Mouse (Mus musculus): ENCODE results near the gene Pgs1. TPM values are rescaled to one million over a fixed set of nuclear protein-coding genes. Genes with fewer than 3 reads are reported as not detected.
A peak's percentile ranks its signal among the peaks of the same experiment; 100 is the strongest.

Pgs1 gene
- polyA plus RNA-seq, 1 experiment from 2014 or later, result 60.7 TPM

DNA sequence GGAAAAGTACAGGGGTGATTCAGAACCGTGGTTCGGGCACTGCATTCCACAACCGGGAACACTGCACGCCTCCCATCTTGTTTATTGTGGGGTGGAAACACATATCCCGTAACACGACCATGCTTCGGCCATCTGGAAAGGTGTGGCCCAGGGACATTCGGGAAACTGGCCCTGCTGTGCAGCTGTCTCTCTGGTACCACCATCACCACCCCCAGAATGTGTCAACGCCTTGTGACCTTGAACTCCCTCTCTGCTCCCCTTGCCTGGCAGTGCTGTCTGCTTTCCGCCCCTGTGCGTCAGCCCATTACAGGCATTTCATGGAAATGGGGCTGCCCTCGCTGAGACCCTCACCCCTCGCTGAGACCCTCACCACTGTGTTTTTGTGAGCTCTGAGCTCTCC lies 48.3 kb downstream of the Pgs1 start:
- Histone ChIP-seq H3K4me2 (no peak overlapping the region), H3K9ac (replicated peaks) (no peak overlapping the region), H3K36me3 (peaks cover 11% of the 10 kb centered on the region; the same call in 1 of the 2 replicates), H3K27me3 (replicated peaks) (no peaks in the 10 kb centered on the region), H3K4me1 (no peaks in the 10 kb centered on the region), H3K9me3 (replicated peaks) (peaks cover 4% of the 10 kb centered on the region; the same call in 1 of the 2 replicates), H3K4me3 (replicated peaks) (no peak overlapping the region), H3K27ac (replicated peaks) (no peak overlapping the region)
- ATAC-seq (ENCODE audit: low FRiP score), result no peak
- 87% methylated on average over 13 of the region's 13 CpGs for WGBS

DNA sequence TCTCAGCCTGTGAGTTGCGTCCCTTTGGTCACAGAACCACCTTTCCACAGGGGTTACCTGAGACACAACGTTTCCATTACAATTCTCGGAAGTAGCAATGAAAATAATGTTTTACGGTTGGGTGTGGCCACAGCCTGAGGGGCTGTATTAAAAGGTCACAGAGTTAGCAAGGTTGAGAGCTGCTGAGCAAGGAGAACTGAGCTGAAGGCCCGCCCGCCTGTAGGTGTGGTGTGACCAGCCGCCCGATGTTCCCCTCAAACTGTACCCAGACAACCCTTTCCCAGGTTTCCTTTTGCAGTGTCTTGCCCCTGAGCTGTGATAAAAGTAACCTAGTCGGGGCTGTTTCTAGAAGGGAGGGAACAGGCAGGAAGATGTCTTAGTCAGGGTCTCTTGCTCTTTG lies 49.0 kb downstream of the Pgs1 start:
- Histone ChIP-seq H3K4me1 (no peaks in the 10 kb centered on the region), H3K36me3 (peaks cover 11% of the 10 kb centered on the region; the same call in 1 of the 2 replicates), H3K27ac (replicated peaks) (no peak overlapping the region), H3K27me3 (replicated peaks) (no peaks in the 10 kb centered on the region), H3K9ac (replicated peaks) (no peak overlapping the region), H3K4me3 (replicated peaks) (no peak overlapping the region), H3K4me2 (no peak overlapping the region), H3K9me3 (replicated peaks) (peaks cover 4% of the 10 kb centered on the region; the same call in 1 of the 2 replicates)
- 78% methylated on average over 9 of the region's 9 CpGs for WGBS
- no peak for ATAC-seq (ENCODE audit: low FRiP score)

DNA sequence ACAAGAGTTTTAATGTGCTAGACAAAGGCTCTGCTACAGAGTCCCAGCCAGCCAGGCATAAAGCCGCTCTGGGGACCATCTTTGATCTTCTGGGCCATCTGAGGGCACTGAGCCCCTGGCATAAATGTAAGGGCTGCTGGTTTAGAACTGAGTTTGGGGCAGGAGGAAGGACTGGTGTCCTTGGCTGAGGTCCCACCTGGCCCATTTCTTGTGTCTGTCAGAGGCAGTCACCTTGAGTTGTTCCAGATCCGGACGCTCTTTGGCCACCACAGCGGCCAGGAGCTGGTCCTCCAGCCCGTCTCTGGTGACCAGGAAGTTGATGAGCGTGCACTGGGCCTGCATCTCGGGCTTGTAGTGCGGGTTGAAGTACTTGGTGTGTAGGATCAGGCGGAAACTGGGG lies 56.7 kb downstream of the Pgs1 start:
- H3K4me3 ChIP-seq (replicated peaks), result no peak overlapping the region
- H3K9me3 ChIP-seq (replicated peaks), result no peaks in the 10 kb centered on the region
- WGBS, result 89% methylated on average over 9 of the region's 9 CpGs
- H3K27ac ChIP-seq (replicated peaks), result no peak overlapping the region
- no peaks in the 10 kb centered on the region for H3K36me3 ChIP-seq
- H3K9ac ChIP-seq (replicated peaks), result no peak overlapping the region
- H3K27me3 ChIP-seq (replicated peaks), result no peaks in the 10 kb centered on the region
- H3K4me1 ChIP-seq, result peaks cover 13% of the 10 kb centered on the region; the same call in 1 of the 2 replicates
- no peak for ATAC-seq (ENCODE audit: low FRiP score)
- no peak overlapping the region for H3K4me2 ChIP-seq

DNA sequence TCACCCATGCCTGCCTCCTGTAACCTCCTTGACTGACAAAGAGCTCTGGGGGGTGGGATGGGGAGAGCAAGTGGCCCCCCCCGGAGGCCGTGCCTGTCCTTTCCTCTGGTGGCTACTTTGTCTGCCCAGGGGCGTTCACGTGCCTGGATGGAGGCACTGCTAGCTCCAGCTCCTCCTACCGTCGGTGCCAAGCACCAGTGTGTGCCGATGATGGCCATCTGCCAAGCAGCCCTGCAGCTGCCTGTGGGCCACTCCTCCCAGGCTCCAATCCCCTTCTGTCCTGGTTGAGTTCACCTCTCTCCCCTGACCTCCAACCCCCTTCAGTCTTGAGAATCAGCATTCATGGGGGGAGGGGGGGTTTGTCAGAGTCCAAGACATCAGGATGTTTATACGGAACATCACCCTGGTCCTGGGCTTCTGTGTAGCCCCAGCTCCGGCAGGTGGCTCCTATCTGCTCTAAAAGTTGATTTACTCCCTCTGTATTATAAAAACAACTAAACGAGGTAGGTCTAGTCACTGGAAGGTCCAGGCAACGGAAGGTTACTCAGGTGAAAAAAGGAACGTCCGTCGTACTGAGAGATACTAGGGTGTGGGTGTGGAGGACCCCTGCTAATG lies 57.3 kb downstream of the Pgs1 start:
- Histone ChIP-seq H3K27me3 (replicated peaks) (no peaks in the 10 kb centered on the region), H3K27ac (replicated peaks) (no peak overlapping the region), H3K4me2 (no peak overlapping the region), H3K4me1 (peaks cover 13% of the 10 kb centered on the region; the same call in 1 of the 2 replicates), H3K9ac (replicated peaks) (no peak overlapping the region), H3K4me3 (replicated peaks) (no peak overlapping the region), H3K36me3 (no peaks in the 10 kb centered on the region), H3K9me3 (replicated peaks) (no peaks in the 10 kb centered on the region)
- ATAC-seq (ENCODE audit: low FRiP score), result no peak
- 45% methylated on average over 14 of the region's 14 CpGs for WGBS

DNA sequence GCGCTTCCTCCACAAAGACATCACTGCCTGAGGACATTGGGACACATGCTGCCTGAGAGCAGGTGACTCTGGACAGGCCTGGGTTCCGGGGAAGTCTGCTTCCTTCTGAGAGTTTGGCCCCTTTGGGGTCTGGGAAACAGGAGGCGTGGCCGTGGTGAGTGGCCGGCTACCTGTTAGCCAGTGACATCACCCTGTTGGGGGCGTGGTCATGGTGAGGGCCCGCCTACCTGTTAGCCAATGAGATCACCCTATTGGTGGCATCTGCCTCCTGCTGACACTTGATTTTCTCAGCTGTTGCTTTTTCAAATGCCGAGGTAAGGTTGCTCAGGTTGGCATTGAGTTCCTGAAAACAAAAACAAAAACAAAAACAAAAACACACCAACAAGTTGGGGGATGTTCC lies 63.5 kb downstream of the Pgs1 start:
- Histone ChIP-seq H3K9me3 (replicated peaks) (no peaks in the 10 kb centered on the region), H3K4me3 (replicated peaks) (no peak overlapping the region), H3K4me2 (no peak overlapping the region), H3K4me1 (no peaks in the 10 kb centered on the region), H3K27me3 (replicated peaks) (no peaks in the 10 kb centered on the region), H3K9ac (replicated peaks) (no peak overlapping the region), H3K27ac (replicated peaks) (no peak overlapping the region), H3K36me3 (no peaks in the 10 kb centered on the region)
- ATAC-seq (ENCODE audit: low FRiP score), result no peak
- 32% methylated on average over 8 of the region's 8 CpGs for WGBS

DNA sequence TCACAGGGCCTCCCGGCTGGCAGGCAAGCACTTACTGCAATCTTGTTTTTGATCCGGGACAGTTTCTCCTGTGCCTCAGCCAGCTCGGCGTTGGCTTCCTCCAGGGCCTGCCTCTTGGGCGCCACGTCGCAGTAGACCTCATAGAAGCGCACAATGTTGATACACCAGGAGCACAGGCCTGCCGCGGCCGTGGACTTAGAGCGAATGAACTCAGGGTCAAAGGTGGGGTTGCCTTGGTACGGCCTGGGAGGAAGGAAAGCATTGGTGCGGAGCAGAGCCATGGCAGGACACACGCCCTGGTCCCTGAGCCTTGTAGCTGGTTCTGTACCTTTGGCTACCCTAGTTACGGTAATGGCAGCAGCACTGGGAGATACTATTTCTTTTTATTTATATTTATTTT lies 64.1 kb downstream of the Pgs1 start:
- Histone ChIP-seq H3K4me2 (no peak overlapping the region), H3K27ac (replicated peaks) (no peak overlapping the region), H3K9ac (replicated peaks) (no peak overlapping the region), H3K36me3 (no peaks in the 10 kb centered on the region), H3K27me3 (replicated peaks) (no peaks in the 10 kb centered on the region), H3K4me3 (replicated peaks) (no peak overlapping the region), H3K4me1 (no peaks in the 10 kb centered on the region), H3K9me3 (replicated peaks) (no peaks in the 10 kb centered on the region)
- no peak for ATAC-seq (ENCODE audit: low FRiP score)
- WGBS, result 86% methylated on average over 16 of the region's 16 CpGs

DNA sequence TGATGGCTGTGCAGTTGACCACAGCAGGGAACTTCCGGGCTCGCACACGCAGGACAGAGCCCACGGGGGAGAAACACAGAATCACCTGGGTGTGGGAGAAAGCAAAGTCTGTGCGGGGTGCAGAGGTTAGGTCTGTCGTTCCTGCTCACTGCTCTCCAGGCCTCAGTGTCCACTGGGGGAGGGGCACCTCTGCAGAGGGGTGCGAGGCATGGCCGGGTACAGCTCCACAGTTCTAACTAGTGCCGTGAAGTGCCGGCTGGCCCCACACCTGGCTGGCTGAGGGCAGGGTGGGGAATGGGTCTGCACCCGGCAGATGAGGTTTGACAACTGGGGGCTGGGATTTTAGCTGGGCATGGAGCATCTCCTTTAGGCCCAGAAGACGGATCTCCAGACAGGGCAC lies 72.3 kb downstream of the Pgs1 start:
- no peak for ATAC-seq (ENCODE audit: low FRiP score)
- no peaks in the 10 kb centered on the region for H3K36me3 ChIP-seq

DNA sequence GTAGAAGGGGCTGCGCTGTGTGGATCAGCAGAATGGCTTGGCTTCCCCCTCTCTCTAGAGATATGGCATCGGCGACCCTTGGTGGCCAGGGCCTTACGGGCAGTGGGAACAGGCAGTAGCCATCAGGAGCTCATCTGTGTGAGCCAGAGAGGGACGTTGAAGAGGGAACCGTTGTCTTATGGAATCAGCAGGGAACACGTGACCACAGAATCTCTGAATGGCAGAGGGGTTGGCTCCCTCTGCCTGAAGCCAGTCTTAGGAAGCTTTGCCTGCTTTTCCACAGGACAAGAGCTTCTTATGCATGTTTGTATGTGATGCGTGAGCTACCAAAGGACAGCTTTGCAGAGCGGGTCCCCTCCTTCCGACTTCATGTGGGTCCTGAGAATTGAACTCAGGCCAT lies 72.8 kb downstream of the Pgs1 start:
- no peak overlapping the region for H3K4me3 ChIP-seq (replicated peaks)
- H3K27ac ChIP-seq (replicated peaks), result no peak overlapping the region
- H3K9ac ChIP-seq (replicated peaks), result no peak overlapping the region
- no peak overlapping the region for H3K4me2 ChIP-seq
- no peak for ATAC-seq (ENCODE audit: low FRiP score)
- no peaks in the 10 kb centered on the region for H3K36me3 ChIP-seq
- 69% methylated on average over 10 of the region's 10 CpGs for WGBS
- H3K4me1 ChIP-seq, result peaks cover 6% of the 10 kb centered on the region; the same call in 1 of the 2 replicates
- no peaks in the 10 kb centered on the region for H3K9me3 ChIP-seq (replicated peaks)
- no peaks in the 10 kb centered on the region for H3K27me3 ChIP-seq (replicated peaks)

More for the DNA sequence above, 72.3 kb downstream of the Pgs1 start:
- H3K9ac ChIP-seq (replicated peaks), result no peak overlapping the region
- H3K27ac ChIP-seq (replicated peaks), result no peak overlapping the region
- H3K4me1 ChIP-seq, result peaks cover 6% of the 10 kb centered on the region; the same call in 1 of the 2 replicates
- H3K27me3 ChIP-seq (replicated peaks), result no peaks in the 10 kb centered on the region
- 77% methylated on average over 12 of the region's 12 CpGs for WGBS
- no peaks in the 10 kb centered on the region for H3K9me3 ChIP-seq (replicated peaks)
- H3K4me2 ChIP-seq, result no peak overlapping the region
- H3K4me3 ChIP-seq (replicated peaks), result no peak overlapping the region

DNA sequence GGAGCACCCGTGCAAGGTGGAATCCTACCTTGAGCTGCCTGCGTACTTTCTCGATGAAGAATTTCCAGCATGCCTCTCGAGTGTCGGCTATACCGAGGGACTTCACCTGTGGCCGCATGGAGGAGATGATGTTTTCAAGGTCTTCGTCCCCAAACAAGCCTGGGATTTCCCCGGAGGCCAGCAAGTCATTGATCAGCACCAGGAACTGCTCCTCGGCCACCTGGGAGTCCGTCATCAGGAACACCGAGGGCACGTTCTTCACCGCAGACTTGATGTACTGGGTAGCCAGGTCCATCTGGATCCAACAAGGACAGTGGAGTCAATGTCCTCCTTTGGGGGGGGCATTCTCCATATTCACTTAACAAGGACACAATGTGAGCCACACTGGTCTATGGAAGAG lies 73.9 kb downstream of the Pgs1 start:
- Histone ChIP-seq H3K4me1 (peaks cover 6% of the 10 kb centered on the region; the same call in 1 of the 2 replicates), H3K9ac (replicated peaks) (no peak overlapping the region), H3K9me3 (replicated peaks) (no peaks in the 10 kb centered on the region), H3K27ac (replicated peaks) (no peak overlapping the region), H3K4me3 (replicated peaks) (no peak overlapping the region), H3K36me3 (no peaks in the 10 kb centered on the region), H3K4me2 (no peak overlapping the region), H3K27me3 (replicated peaks) (no peaks in the 10 kb centered on the region)
- no peak for ATAC-seq (ENCODE audit: low FRiP score)
- WGBS, result 86% methylated on average over 14 of the region's 14 CpGs

DNA sequence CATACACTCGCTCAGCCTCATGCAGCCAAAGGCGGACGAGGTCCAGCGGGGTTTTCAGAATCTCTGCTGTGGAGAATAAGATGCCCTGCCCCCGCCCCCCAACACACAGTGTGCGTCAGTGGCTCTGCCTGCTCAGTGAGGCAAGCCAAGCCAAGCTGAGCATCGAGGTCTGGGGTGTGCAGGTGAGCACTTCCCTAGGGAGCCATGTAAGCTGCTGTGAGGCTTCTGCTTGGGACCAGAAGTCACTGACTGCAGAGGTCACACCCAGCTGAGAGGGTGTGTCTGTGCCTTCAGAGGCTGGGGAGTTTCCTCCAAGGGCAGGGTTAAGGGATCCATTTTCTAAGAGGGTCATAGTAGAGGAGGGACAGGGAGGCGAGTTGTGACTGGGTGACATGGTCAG lies 81.5 kb downstream of the Pgs1 start:
- H3K9me3 ChIP-seq (replicated peaks), result no peaks in the 10 kb centered on the region
- H3K36me3 ChIP-seq, result no peaks in the 10 kb centered on the region
- H3K4me3 ChIP-seq (replicated peaks), result no peak overlapping the region
- no peak overlapping the region for H3K27ac ChIP-seq (replicated peaks)
- no peaks in the 10 kb centered on the region for H3K27me3 ChIP-seq (replicated peaks)
- H3K4me2 ChIP-seq, result no peak overlapping the region
- H3K4me1 ChIP-seq, result peaks cover 15% of the 10 kb centered on the region
- ATAC-seq (ENCODE audit: low FRiP score), result no peak
- no peak overlapping the region for H3K9ac ChIP-seq (replicated peaks)
- WGBS, result 78% methylated on average over 8 of the region's 8 CpGs

DNA sequence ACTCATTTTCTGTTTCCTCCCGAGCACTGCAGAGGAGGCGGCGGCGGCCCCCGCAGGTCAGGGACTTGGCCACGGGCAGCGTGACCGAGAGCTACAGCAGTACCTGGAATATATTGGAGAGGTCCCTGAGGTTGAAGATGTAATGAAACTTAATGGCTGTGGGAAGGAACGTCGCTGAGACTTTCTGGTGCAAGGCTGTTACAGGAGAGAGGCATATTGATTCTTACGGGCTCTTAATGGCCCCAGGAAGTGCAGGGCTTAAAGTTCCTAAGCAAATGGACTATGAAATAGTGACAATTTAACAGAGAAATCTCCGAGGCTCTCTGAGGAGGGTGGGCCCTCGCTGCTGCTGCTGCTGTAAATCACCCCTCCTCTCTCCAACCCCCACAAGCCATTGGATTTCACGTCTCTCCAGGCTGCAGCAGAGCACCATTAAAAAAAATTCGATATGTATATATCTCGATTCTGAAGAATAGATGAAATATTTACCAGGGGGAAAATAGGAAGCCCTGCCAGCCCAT lies 82.8 kb downstream of the Pgs1 start:
- no peak overlapping the region for H3K9ac ChIP-seq (replicated peaks)
- no peak overlapping the region for H3K4me3 ChIP-seq (replicated peaks)
- 39% methylated on average over 16 of the region's 16 CpGs for WGBS
- peaks cover 15% of the 10 kb centered on the region for H3K4me1 ChIP-seq
- no peaks in the 10 kb centered on the region for H3K36me3 ChIP-seq
- H3K4me2 ChIP-seq, result peak overlapping the region; percentile 29
- peak; percentile 59; the same call in 1 of the 2 replicates for ATAC-seq (ENCODE audit: low FRiP score)
- H3K27me3 ChIP-seq (replicated peaks), result no peaks in the 10 kb centered on the region
- H3K9me3 ChIP-seq (replicated peaks), result no peaks in the 10 kb centered on the region
- H3K27ac ChIP-seq (replicated peaks), result peak overlapping the region; percentile 79

DNA sequence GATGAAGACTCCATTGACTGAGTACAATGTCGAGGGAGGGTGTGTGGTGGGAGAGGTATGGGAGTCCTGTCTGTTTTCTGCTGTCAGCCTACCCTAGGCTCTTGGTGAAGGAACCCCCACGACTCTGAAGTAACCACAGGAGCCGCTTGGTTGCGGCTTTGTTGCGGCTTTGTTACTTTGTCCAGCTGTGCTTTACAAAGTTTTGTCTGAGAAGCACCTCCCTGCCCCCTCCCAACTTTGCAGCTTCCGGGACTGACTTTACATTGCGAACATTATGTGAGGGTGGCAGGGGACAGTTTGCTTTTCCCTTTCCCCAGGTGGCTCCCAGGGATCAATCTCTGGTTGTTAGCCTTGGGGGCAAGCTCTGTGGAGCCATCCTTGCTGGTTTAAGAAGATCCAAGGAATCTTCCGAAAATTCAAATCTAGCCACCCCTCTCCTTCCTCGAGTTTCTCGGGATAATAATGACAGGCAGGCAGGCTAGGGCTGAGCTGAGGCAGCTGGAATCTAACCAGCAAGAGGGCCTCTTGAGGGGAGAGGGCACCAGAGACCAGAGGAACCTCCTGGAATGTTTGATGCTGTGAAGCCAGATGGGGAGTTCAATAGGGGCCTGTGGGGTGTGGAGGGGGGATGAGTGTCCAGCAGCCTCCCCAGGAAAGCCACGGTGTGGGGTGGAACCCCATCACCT lies 85.3 kb downstream of the Pgs1 start:
- no peaks in the 10 kb centered on the region for H3K9me3 ChIP-seq (replicated peaks)
- ATAC-seq (ENCODE audit: low FRiP score), result no peak
- 53% methylated on average over 11 of the region's 11 CpGs for WGBS
- no peak overlapping the region for H3K4me3 ChIP-seq (replicated peaks)
- H3K4me2 ChIP-seq, result no peak overlapping the region
- peaks cover 21% of the 10 kb centered on the region for H3K4me1 ChIP-seq
- no peaks in the 10 kb centered on the region for H3K27me3 ChIP-seq (replicated peaks)
- H3K36me3 ChIP-seq, result no peaks in the 10 kb centered on the region
- H3K9ac ChIP-seq (replicated peaks), result no peak overlapping the region
- no peak overlapping the region for H3K27ac ChIP-seq (replicated peaks)

All from neural tube, embryonic 15.5 days (tissue).